Comparison of ENCODE assay signal across 17 mouse cellular contexts in genomic region chr1:50682971-50683370, GRCm38 (mm10).
A peak's percentile ranks its signal among the peaks of the same experiment; 100 is the strongest.
DNase-seq lines count a peak whose midpoint lies in the region; ATAC-seq and TF ChIP-seq lines count a peak whose summit lies in the region.
"Had no signal": no experiment of that assay in that cellular context is flagged by ENCODE, and none has a peak within 500 bp of the region (broad histone marks: within the 10 kb centered on the region; RNA-seq: fewer than 3 reads in every experiment).

No protein-coding gene starts in this region.

- no peak overlapping the region for H3K9ac ChIP-seq in lung, embryonic 14.5 days
- H3K9ac ChIP-seq in liver, embryonic 11.5 days (ENCODE audit: low read depth, low read length), result no peak overlapping the region
- H3K9ac ChIP-seq in liver, embryonic 13.5 days, result no peak overlapping the region
- H3K9ac ChIP-seq in liver, postnatal 0 days (replicated peaks), result no peak overlapping the region
- H3K9ac ChIP-seq: forebrain, embryonic 13.5 days; forebrain, postnatal 0 days; heart, embryonic 12.5 days had no signal

- WGBS in lung, embryonic 14.5 days, result 25% methylated on average over 3 of the region's 3 CpGs
- WGBS in liver, embryonic 11.5 days, result 41% methylated on average over 3 of the region's 3 CpGs
- 56% methylated on average over 3 of the region's 3 CpGs for WGBS in liver, embryonic 13.5 days (ENCODE audit: insufficient replicate concordance)
- 40% methylated on average over 3 of the region's 3 CpGs for whole genome bisulfite sequencing in liver, postnatal 0 days (ENCODE audit: insufficient replicate concordance)

- H3K4me1 ChIP-seq in lung, embryonic 14.5 days (ENCODE audit: insufficient read depth), result no peaks in the 10 kb centered on the region
- H3K4me1 ChIP-seq in liver, embryonic 11.5 days (replicated peaks; ENCODE audit: control insufficient read depth, insufficient read depth, low read length), result no peaks in the 10 kb centered on the region
- H3K4me1 ChIP-seq in liver, embryonic 13.5 days (replicated peaks), result no peaks in the 10 kb centered on the region
- peaks cover 4% of the 10 kb centered on the region; the same call in 1 of the 2 replicates for H3K4me1 ChIP-seq in liver, postnatal 0 days (ENCODE audit: insufficient read depth)
- H3K4me1 ChIP-seq: forebrain, embryonic 13.5 days; heart, embryonic 12.5 days; hindbrain, embryonic 10.5 days had no signal

- no peaks in the 10 kb centered on the region for H3K27me3 ChIP-seq in lung, embryonic 14.5 days (ENCODE audit: insufficient read depth, low read length)
- H3K27me3 ChIP-seq in liver, embryonic 11.5 days (replicated peaks; ENCODE audit: control insufficient read depth, insufficient read depth, low read length), result no peaks in the 10 kb centered on the region
- no peaks in the 10 kb centered on the region for H3K27me3 ChIP-seq in liver, embryonic 13.5 days
- H3K27me3 ChIP-seq in liver, postnatal 0 days (ENCODE audit: insufficient read depth, low read length), result no peaks in the 10 kb centered on the region
- H3K27me3 ChIP-seq: forebrain, embryonic 13.5 days; heart, embryonic 12.5 days had no signal

- H3K4me2 ChIP-seq in lung, embryonic 14.5 days, result no peak overlapping the region
- no peak overlapping the region for H3K4me2 ChIP-seq in liver, embryonic 11.5 days
- H3K4me2 ChIP-seq in liver, embryonic 13.5 days, result no peak overlapping the region
- peak overlapping the region; percentile 14; the same call in 1 of the 2 replicates for H3K4me2 ChIP-seq in liver, postnatal 0 days (ENCODE audit: low read depth, low read length)
- H3K4me2 ChIP-seq: forebrain, embryonic 13.5 days; heart, embryonic 12.5 days had no signal

- H3K9me3 ChIP-seq in lung, embryonic 14.5 days (ENCODE audit: low read depth, low read length), result no peaks in the 10 kb centered on the region
- H3K9me3 ChIP-seq in liver, embryonic 11.5 days (ENCODE audit: control insufficient read depth, low read length), result no peaks in the 10 kb centered on the region
- no peaks in the 10 kb centered on the region for H3K9me3 ChIP-seq in liver, embryonic 13.5 days (replicated peaks)
- H3K9me3 ChIP-seq in liver, postnatal 0 days (ENCODE audit: low read length), result no peaks in the 10 kb centered on the region
- H3K9me3 ChIP-seq: forebrain, embryonic 13.5 days; heart, embryonic 12.5 days; hindbrain, embryonic 10.5 days had no signal

- TF ChIP-seq EP300 in liver, postnatal 0 days (IDR thresholded peaks at IDR 0.05; ENCODE audit: low read depth), result peak; percentile 55

- ATAC-seq in lung, embryonic 14.5 days (ENCODE audit: insufficient read depth), result no peak
- peak; percentile 57 for ATAC-seq in liver, embryonic 11.5 days (replicated peaks; ENCODE audit: low FRiP score)
- ATAC-seq in liver, embryonic 13.5 days (ENCODE audit: low read depth), result peak; percentile 67
- peak; percentile 92 for ATAC-seq in liver, postnatal 0 days
- no peak for ATAC-seq in granulocyte monocyte progenitor cell, adult 5-6 weeks (replicated peaks; ENCODE audit: poor library complexity, severe bottlenecking)
- ATAC-seq: forebrain, embryonic 13.5 days; forebrain, postnatal 0 days had no signal

- H3K4me3 ChIP-seq in lung, embryonic 14.5 days (ENCODE audit: low read depth, low read length), result no peak overlapping the region
- H3K4me3 ChIP-seq in liver, embryonic 11.5 days (ENCODE audit: low read depth, low read length), result no peak overlapping the region
- H3K4me3 ChIP-seq in liver, embryonic 13.5 days (replicated peaks), result no peak overlapping the region
- no peak overlapping the region for H3K4me3 ChIP-seq in liver, postnatal 0 days (ENCODE audit: low read depth, low read length)
- H3K4me3 ChIP-seq: forebrain, embryonic 13.5 days; heart, embryonic 12.5 days; hindbrain, embryonic 10.5 days had no signal

- no peaks in the 10 kb centered on the region for H3K36me3 ChIP-seq in lung, embryonic 14.5 days (ENCODE audit: insufficient read depth)
- no peaks in the 10 kb centered on the region for H3K36me3 ChIP-seq in liver, embryonic 11.5 days (ENCODE audit: control insufficient read depth, insufficient read depth, low read length)
- no peaks in the 10 kb centered on the region for H3K36me3 ChIP-seq in liver, embryonic 13.5 days
- no peaks in the 10 kb centered on the region for H3K36me3 ChIP-seq in liver, postnatal 0 days (replicated peaks; ENCODE audit: insufficient read depth, low read length)
- H3K36me3 ChIP-seq: heart, embryonic 12.5 days; hindbrain, embryonic 10.5 days had no signal

- no peak overlapping the region for H3K27ac ChIP-seq in lung, embryonic 14.5 days (ENCODE audit: low read depth)
- H3K27ac ChIP-seq in liver, embryonic 11.5 days (ENCODE audit: low read depth, low read length), result no peak overlapping the region
- no peak overlapping the region for H3K27ac ChIP-seq in liver, embryonic 13.5 days
- no peak overlapping the region for H3K27ac ChIP-seq in liver, postnatal 0 days (ENCODE audit: low read depth)
- H3K27ac ChIP-seq: forebrain, embryonic 13.5 days; hindbrain, embryonic 10.5 days had no signal

- no peak for TF ChIP-seq CTCF in lung, embryonic 14.5 days (IDR thresholded peaks at IDR 0.05; ENCODE audit: low read depth)
- no peak for TF ChIP-seq CTCF in liver, postnatal 0 days (IDR thresholded peaks at IDR 0.05; ENCODE audit: low read depth)

- peak; percentile 24 for DNase-seq in lung, embryonic 14.5 days
- DNase-seq in lung, adult 18-20 months, result no peak
- no peak for DNase-seq in liver, embryonic 11.5 days (ENCODE audit: low spot score)
- DNase-seq in liver, embryonic 13.5 days, result no peak
- no peak for DNase-seq in liver, postnatal 0 days
- no peak for DNase-seq in urinary bladder, postnatal 4 days (ENCODE audit: low spot score in 2 of 2)
- DNase-seq: adrenal gland, adult 2 months; adrenal gland, postnatal 25 days; cerebellum, adult 18-20 months; cerebellum, adult 9-11 months; cerebellum, postnatal 36 days; forebrain, postnatal 0 days; gastrocnemius, postnatal 14 days had no signal

Comparison
In these comparisons a context has a peak if more than half of its experiments do, and no peak if none do; other contexts are left out.
1. ATAC-seq: peak in liver, embryonic 11.5 days (single experiment), liver, embryonic 13.5 days (single experiment) and liver, postnatal 0 days (single experiment); none in lung, embryonic 14.5 days (single experiment) and granulocyte monocyte progenitor cell, adult 5-6 weeks (single experiment).